Mouse (Mus musculus): Measurements from ENCODE around the gene Hdgf. TPM values are rescaled to one million over a fixed set of nuclear protein-coding genes. Genes with fewer than 3 reads are reported as not detected.

Hdgf gene
- total and polyA plus RNA-seq, 2 experiments from 2014 or later = 121 to 160 TPM

GRCm38 (mm10) chr3:87948378-87949265, 42.5 kb downstream of the Hdgf start, which contains the start of gene Crabp2:
TSS of gene Crabp2 (plus strand) at chr3:87948666.
- Histone ChIP-seq H3K9me3 (ENCODE audit: low read length) (no peaks in the 10 kb centered on the region), H3K27me3 (ENCODE audit: insufficient read depth, low read length) (peaks cover 10% of the 10 kb centered on the region; the same call in 1 of the 2 replicates), H3K36me3 (ENCODE audit: insufficient read depth) (no peaks in the 10 kb centered on the region), H3K9ac (peak within 1 kb of the TSS; percentile 28; the same call in 1 of the 2 replicates), H3K4me1 (ENCODE audit: insufficient read depth) (peaks cover 4% of the 10 kb centered on the region; the same call in 1 of the 2 replicates), H3K4me2 (ENCODE audit: low read depth) (peak within 1 kb of the TSS; percentile 58), H3K4me3 (ENCODE audit: low read depth, low read length) (peak within 1 kb of the TSS; percentile 33), H3K27ac (ENCODE audit: low read depth, low read length) (no peak within 1 kb of the TSS)
- TF ChIP-seq CTCF (IDR thresholded peaks at IDR 0.05; ENCODE audit: low read depth) = no peak
- DNase-seq = no peak
- ATAC-seq = no peak
- 5% methylated on average over 34 of the region's 35 CpGs for WGBS

- H3K4me2 ChIP-seq (ENCODE audit: low read depth) = no peak overlapping the region
- no peak for DNase-seq
- H3K27me3 ChIP-seq (ENCODE audit: insufficient read depth, low read length) = peaks cover 10% of the 10 kb centered on the region; the same call in 1 of the 2 replicates
- no peak overlapping the region for H3K4me3 ChIP-seq (ENCODE audit: low read depth, low read length)
- WGBS = 18% methylated on average over 16 of the region's 16 CpGs
- H3K9me3 ChIP-seq (ENCODE audit: low read length) = no peaks in the 10 kb centered on the region
- H3K4me1 ChIP-seq (ENCODE audit: insufficient read depth) = peaks cover 4% of the 10 kb centered on the region; the same call in 1 of the 2 replicates
- H3K27ac ChIP-seq (ENCODE audit: low read depth, low read length) = no peak overlapping the region
- H3K9ac ChIP-seq = no peak overlapping the region
- no peaks in the 10 kb centered on the region for H3K36me3 ChIP-seq (ENCODE audit: insufficient read depth)
- ATAC-seq = no peak
- no peak for TF ChIP-seq CTCF (IDR thresholded peaks at IDR 0.05; ENCODE audit: low read depth)
Observed at GRCm38 (mm10) chr3:87949266-87949954, 43.3 kb downstream of the Hdgf start.

DNA sequence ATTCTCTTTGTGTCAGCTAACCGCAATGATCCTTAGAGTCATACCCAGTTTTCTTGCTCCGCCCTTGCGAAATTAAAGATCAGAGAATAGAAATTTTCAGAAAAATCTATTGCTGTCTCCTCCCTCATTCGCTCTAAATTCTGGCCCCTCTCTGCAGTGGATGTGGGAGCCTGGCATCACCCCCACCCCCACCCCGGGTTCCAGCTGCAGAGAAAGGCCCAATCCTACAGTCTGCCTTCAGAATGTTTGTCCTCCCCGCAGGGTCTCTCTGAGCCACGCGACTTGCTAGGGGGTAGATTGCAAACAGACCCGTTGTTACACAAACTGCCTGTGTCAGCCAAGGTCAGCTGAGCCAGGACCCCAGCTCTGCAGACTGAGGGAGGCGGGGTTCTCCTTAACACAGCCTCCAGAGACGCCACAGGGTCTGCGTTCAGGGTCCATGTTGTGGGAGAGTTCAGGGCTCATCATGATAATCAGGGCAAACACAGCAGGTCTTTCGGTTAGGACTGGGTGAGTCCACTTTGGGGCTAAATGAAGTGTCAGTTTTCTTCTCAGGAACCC, 43.9 kb downstream of the Hdgf start:
- H3K9me3 ChIP-seq (ENCODE audit: low read length) = no peaks in the 10 kb centered on the region
- ATAC-seq (0 out of 2 replicates have a peak, but pooled peaks have one; percentile 20), DNase-seq (no peak)
- no peak overlapping the region for H3K4me3 ChIP-seq (ENCODE audit: low read depth, low read length)
- peaks cover 10% of the 10 kb centered on the region; the same call in 1 of the 2 replicates for H3K27me3 ChIP-seq (ENCODE audit: insufficient read depth, low read length)
- 0 out of 2 replicates have a peak overlapping the region, but pooled peaks have one; percentile 6 for H3K9ac ChIP-seq
- no peaks in the 10 kb centered on the region for H3K36me3 ChIP-seq (ENCODE audit: insufficient read depth)
- H3K4me1 ChIP-seq (ENCODE audit: insufficient read depth) = peaks cover 4% of the 10 kb centered on the region; the same call in 1 of the 2 replicates
- no peak for TF ChIP-seq CTCF (IDR thresholded peaks at IDR 0.05; ENCODE audit: low read depth)
- H3K27ac ChIP-seq (ENCODE audit: low read depth, low read length) = no peak overlapping the region
- WGBS = 20% methylated on average over 13 of the region's 13 CpGs
- H3K4me2 ChIP-seq (ENCODE audit: low read depth) = no peak overlapping the region

DNA sequence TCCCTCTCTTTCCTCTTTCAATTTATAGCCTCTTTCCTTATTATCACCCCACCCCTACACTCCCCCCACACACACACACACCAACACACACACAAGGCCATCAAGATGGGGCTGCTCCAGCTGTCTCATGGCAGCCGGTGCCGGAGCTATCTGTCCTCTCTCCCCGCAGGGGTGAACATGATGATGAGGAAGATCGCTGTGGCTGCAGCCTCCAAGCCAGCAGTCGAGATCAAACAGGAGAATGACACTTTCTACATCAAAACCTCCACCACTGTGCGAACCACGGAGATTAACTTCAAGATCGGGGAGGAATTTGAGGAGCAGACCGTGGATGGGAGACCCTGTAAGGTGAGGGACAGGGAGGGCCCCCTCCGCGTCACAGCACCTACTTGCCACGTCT, 45.8 kb downstream of the Hdgf start:
- Histone ChIP-seq H3K27me3 (ENCODE audit: insufficient read depth, low read length) (peaks cover 10% of the 10 kb centered on the region; the same call in 1 of the 2 replicates), H3K4me2 (ENCODE audit: low read depth) (no peak overlapping the region), H3K4me3 (ENCODE audit: low read depth, low read length) (no peak overlapping the region), H3K36me3 (ENCODE audit: insufficient read depth) (no peaks in the 10 kb centered on the region), H3K27ac (ENCODE audit: low read depth, low read length) (no peak overlapping the region), H3K4me1 (ENCODE audit: insufficient read depth) (peaks cover 4% of the 10 kb centered on the region; the same call in 1 of the 2 replicates), H3K9ac (no peak overlapping the region), H3K9me3 (ENCODE audit: low read length) (no peaks in the 10 kb centered on the region)
- DNase-seq = no peak
- no peak for TF ChIP-seq CTCF (IDR thresholded peaks at IDR 0.05; ENCODE audit: low read depth)
- ATAC-seq = no peak
- 36% methylated on average over 12 of the region's 12 CpGs for WGBS

- TF ChIP-seq CTCF (IDR thresholded peaks at IDR 0.05; ENCODE audit: low read depth) = no peak
- no peak overlapping the region for H3K9ac ChIP-seq
- ATAC-seq (peak; percentile 4; the same call in 1 of the 2 replicates), DNase-seq (no peak)
- H3K9me3 ChIP-seq (ENCODE audit: low read length) = no peaks in the 10 kb centered on the region
- H3K27me3 ChIP-seq (ENCODE audit: insufficient read depth, low read length) = peaks cover 10% of the 10 kb centered on the region; the same call in 1 of the 2 replicates
- 9% methylated on average over 5 of the region's 5 CpGs for WGBS
- H3K4me3 ChIP-seq (ENCODE audit: low read depth, low read length) = no peak overlapping the region
- no peaks in the 10 kb centered on the region for H3K36me3 ChIP-seq (ENCODE audit: insufficient read depth)
- no peak overlapping the region for H3K4me2 ChIP-seq (ENCODE audit: low read depth)
- H3K4me1 ChIP-seq (ENCODE audit: insufficient read depth) = peaks cover under 1% of the 10 kb centered on the region; the same call in 1 of the 2 replicates
- no peak overlapping the region for H3K27ac ChIP-seq (ENCODE audit: low read depth, low read length)
Observed at GRCm38 (mm10) chr3:87952440-87952839, 46.3 kb downstream of the Hdgf start.

DNA sequence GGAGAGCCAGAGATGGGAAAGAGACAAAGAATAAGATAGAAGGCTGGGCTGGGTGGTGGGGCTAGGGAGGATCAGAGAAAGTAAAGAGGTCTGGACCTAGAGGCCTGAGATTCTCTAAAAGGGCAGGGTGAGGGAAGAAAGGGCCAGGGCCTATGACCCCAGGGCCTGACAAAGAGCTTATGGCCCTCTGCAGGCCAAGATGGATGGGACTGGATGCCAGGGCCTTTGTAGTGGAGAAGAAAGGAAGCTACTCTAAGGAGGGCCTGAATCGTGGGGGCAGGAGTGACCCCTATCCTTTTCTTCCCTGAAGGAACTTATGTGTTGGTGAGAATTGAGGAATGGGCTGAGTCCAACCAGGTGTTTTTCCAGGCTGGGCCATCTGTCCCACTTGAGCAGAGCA, 51.9 kb downstream of the Hdgf start:
- H3K9ac ChIP-seq = no peak overlapping the region
- no peaks in the 10 kb centered on the region for H3K9me3 ChIP-seq (ENCODE audit: low read length)
- no peaks in the 10 kb centered on the region for H3K36me3 ChIP-seq (ENCODE audit: insufficient read depth)
- ATAC-seq (no peak), DNase-seq (no peak)
- no peaks in the 10 kb centered on the region for H3K27me3 ChIP-seq (ENCODE audit: insufficient read depth, low read length)
- no peak overlapping the region for H3K4me3 ChIP-seq (ENCODE audit: low read depth, low read length)
- TF ChIP-seq CTCF (IDR thresholded peaks at IDR 0.05; ENCODE audit: low read depth) = no peak
- H3K4me1 ChIP-seq (ENCODE audit: insufficient read depth) = peaks cover 7% of the 10 kb centered on the region; the same call in 1 of the 2 replicates
- no peak overlapping the region for H3K27ac ChIP-seq (ENCODE audit: low read depth, low read length)
- H3K4me2 ChIP-seq (ENCODE audit: low read depth) = no peak overlapping the region
- 7% methylated on average over 1 of the region's 1 CpGs for WGBS

All from forebrain, postnatal 0 days (tissue).